Mouse (Mus musculus) kidney, postnatal 36 days (tissue): Measurements from ENCODE around the gene Pelp1.
"Not testable (repeated sequence)": the region's sequence is repeated elsewhere in the genome, so short reads cannot be mapped to it uniquely, and the experiment has no call there.

Experiments
- DNase-seq, 2 experiments: peaks; one replicate each; pipeline ENCODE4 v3.0.0; 2021 to 2022; ENCODE audit warnings: mixed read lengths in 2 of 2

Gene Pelp1

GRCm38 (mm10) chr11:70419486-70419885 is 9.7 kb upstream of the Pelp1 start:
- DNase-seq, result no peak

DNA sequence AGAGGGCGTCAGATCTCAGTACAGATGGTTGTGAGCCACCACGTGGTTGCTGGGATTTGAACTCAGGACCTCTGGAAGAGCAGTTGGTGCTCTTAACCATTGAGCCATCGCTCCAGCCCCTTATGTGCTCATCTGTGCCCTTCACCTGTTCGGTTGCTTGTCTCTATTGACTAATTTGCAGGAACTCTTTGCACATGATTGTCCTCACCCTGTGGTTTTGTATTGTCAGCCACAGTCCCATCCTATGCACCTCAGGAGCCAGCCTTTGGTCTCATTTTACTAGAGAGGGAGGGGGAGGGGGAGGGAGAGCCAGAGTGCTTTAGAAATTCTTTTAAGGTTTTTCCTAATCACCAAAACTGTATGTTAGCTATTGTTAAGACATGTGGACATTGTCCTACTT is 8.4 kb upstream of the Pelp1 start:
- DNase-seq, result no peak

- DNase-seq, result peak; percentile 80 to 91
Measured at GRCm38 (mm10) chr11:70413961-70414360, 4.1 kb upstream of the Pelp1 start.

DNA sequence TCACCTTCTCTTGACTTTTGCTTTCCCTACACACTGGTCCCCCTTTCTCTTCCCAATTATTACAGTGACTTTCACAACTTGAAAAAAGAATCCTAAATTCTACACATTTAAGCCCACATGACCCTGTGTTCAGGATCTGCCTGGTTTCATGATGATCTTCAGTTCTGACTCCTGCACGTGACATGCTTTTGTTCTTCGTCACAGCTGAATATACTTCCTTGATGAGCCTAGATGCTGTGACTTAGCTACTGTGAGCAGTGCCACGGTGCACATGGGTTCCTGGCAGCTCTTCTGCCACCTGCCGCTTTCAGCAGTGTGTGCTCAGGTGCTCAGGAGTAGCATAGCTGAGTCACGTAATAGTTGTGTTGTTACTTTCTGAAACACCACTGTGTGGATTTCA is 2.8 kb upstream of the Pelp1 start:
- no peak for DNase-seq

GRCm38 (mm10) chr11:70410297-70410643 is 439 bp upstream of the Pelp1 start:
- no peak for DNase-seq

DNA sequence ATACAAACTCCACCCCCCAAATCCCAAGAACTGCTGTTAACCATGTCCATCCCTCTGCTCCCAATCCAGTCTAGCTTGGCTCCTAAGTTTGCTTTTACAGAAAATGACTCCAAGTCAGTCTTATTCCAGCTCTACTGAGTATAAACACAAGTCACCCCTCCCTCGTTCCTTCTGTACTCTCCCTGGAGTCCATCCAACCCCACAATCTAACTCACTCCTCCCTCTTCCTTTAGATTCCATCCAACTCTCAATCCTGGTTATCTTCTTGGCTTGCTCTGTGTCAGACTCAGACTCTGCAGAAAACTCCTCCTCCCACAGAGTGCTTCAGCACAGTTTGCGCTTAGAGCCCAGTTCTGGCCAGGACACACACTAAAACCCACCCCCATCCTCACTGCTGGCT is 6.2 kb downstream of the Pelp1 start:
- DNase-seq, result peak in 1 of 2 experiments; percentile 16

DNA sequence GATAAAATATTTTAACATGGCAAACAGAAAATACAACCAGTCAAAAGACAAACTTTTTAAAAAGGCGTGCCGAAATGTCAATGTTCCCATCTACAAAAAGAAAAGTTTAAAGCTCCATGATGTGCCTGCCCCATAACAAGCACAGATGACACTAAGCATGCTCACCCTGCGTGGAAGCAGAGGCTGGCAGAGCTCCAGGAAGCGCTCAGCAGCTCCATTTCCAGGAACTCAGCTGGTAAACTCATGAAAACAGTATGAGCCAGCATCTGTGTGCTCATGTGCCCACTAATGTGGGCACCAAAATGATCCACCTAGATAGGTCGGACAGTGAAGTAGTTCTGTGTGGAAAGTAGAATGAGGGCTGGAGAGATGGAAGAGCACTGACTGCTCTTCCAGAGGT is 20.4 kb downstream of the Pelp1 start:
- DNase-seq, result peak in 1 of 2 experiments; percentile 41

DNA sequence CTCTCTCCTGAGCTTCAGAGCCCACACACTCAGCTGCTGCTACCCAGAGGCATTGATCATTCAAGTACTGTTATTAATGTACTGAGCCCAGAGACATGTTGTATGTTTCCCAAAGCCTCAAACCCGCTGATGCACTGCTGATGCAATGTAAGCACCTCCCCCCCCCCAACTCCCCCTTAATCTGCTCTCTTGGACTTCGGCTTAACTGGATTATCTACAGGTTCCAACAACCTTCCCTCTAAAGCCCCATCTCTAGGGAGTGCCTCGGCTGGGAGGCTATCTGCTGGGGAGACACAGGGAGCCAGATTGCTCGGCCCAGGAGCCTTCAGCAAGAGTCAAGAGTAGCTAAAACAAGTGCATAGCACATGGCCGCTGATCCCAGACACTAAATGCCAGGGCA is 22.4 kb downstream of the Pelp1 start:
- DNase-seq, result no peak

DNA sequence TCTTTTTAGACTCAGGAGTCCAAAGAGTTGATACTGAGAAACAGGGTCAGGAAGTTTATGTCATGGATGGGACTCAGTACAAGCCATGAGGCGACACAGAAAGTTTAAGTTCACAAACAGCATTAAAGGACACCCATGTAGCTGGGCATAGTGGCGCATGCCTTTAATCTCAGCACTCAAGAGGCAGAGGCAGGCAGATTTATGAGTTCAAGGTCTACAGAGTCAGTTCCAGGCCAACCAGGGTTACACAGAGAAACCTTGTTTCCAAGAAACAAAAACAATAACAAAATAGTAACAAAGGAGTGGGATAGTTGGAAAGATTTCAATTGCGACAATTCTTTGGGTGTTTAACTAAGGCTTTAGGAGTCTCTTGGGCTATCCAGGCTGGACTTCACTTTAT is 25.7 kb downstream of the Pelp1 start:
- peak in 1 of 2 experiments; percentile 13 for DNase-seq

GRCm38 (mm10) chr11:70381330-70381729 is 28.5 kb downstream of the Pelp1 start:
- no peak for DNase-seq

DNA sequence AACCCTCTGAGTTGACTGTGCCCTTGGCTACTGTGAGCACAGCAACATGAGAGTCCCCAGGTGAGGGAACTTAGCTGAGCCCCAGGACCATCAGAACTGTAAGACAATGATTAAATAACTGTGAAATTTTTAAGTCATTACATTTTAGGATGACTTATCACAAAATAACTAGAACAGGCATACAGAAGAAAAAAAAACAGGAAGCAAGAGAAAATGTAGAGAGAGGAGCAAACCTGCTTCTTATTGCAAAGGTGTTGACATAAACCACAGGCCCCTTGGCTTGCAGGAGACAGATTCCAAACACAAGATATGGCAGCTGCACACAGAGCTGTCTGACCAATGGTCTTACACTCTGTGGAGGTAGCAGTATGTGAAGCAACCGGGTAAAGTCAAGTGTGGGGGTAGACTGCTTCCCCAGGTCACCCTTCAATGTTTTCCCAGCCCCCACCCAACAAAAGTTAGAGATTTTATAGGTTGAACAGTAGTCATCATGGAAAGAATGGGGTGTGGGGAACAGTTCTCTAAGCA is 29.3 kb downstream of the Pelp1 start:
- DNase-seq, result no peak

- DNase-seq, result no peak
Measured at GRCm38 (mm10) chr11:70376054-70376453, 33.8 kb downstream of the Pelp1 start.

GRCm38 (mm10) chr11:70374302-70374701 is 35.5 kb downstream of the Pelp1 start:
- DNase-seq, result no peak

DNA sequence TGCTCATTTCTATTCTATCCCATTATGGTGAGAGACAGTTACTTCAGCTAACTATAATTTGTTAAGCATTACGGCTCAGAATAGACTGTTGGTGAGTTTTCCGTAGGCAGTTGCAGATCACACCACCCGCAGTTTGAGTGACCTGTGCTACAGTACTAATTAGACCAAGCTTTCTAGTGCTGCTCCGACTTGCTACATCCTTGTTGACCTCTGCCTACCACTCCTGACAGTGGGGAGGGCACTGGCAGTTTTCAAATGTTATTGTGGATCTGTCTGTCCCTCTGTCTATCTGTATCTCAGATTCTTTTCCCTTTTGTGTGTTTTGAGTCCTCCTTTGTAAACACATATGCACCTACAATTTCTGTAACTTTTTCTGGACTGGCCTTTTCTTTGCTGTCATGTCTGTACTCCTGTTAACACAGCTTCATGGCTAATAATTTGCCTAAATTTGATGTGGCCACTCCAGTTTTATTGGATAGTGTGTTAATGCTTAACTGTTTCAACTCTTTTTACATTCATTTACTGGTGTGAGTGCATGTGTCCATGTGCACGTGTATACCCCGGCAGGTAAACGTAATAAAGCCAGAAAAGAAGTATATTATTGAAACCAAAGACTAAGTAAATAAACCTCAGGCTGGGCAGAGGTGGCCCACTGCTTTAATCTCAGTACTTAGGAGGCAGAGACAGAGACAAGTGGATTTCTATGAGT is 36.8 kb downstream of the Pelp1 start:
- peak; percentile 20 to 32 for DNase-seq

DNA sequence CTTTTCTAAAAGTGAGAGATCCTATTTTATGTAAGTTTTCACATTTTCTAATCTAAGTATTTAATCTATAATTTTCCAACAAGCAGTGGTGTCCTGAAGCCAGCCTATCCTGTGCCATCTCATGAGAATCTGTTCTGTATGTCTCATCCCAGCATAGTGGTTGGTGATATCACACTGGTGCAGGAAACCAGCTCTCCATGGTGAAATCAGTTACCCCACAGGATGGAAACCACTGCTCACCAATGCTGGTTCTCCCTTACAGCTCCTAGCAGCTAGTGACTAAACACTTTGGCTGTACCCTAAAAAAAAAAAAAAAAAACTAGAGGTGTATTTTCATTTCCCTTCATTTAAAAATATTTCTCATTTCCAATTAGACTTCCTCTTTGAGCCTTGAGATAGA is 37.4 kb downstream of the Pelp1 start:
- DNase-seq, result no peak

GRCm38 (mm10) chr11:70368626-70369025 is 41.2 kb downstream of the Pelp1 start:
- not testable (repeated sequence) for DNase-seq

GRCm38 (mm10) chr11:70367701-70368100 is 42.1 kb downstream of the Pelp1 start:
- peak in 1 of 2 experiments; percentile 37 for DNase-seq

GRCm38 (mm10) chr11:70351868-70352267 is 58.0 kb downstream of the Pelp1 start, which contains the start of gene Alox15:
Alox15 (minus strand) TSS chr11:70352031.
- DNase-seq, result peak in 1 of 2 experiments; percentile 32

GRCm38 (mm10) chr11:70348630-70349029 is 61.2 kb downstream of the Pelp1 start:
- no peak for DNase-seq

DNA sequence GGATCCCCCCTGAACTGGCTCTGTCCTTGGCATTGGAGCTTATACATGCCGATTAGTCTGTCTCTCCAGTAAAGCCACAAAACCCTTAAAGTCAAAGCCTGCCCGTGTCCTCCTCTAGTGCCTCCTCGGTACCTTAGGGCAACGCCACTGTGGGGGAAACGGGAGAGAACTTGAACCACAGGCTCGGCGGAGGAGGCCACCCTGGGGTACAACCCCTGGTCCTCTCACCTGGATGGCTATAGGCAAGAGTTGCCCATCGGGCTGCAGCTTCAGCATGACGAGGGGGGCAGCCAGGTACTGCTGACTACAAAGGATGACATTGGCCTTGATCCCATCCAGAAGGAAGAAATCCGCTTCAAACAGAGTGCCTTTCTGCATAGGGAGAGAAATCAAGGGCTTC is 62.0 kb downstream of the Pelp1 start:
- DNase-seq, result no peak

GRCm38 (mm10) chr11:70345546-70345945 is 64.3 kb downstream of the Pelp1 start:
- DNase-seq, result no peak

DNA sequence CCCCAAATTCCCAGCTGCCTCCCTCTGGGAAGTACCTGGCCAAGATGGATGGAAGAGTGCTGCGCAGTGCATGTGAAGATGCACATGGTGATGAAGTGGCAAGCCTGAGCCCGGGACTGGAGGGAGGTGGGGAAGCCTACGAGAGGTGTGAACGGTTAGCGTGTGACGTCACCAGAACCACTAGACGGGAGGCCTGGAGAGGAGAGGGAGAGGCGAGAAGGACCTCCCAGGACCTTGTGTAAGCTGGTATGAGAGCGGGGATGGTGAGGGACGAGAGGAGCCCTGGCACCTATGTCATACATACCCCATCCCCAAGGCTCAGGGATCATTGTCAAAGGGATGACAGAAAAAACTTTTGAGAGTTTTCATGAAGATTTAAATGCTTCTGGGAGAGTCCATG is 64.8 kb downstream of the Pelp1 start:
- no peak for DNase-seq
